Mouse (Mus musculus) liver, embryonic 14.5 days (tissue): ENCODE data around the gene Efhc1. TPM values are rescaled to one million over a fixed set of nuclear protein-coding genes. Genes with fewer than 3 reads are reported as not detected.

Source experiments
- ATAC-seq: fragments of 200-750 bp; cut with Nextera tagmentation; 2 replicates; pipeline ENCODE4 v1.8.0; 2017; ENCODE audit warnings: moderate number of reproducible peaks, mild to moderate bottlenecking, moderate library complexity; ENCODE audit not compliant: insufficient read depth
- DNase-seq, 3 experiments: peaks; one replicate each; pipeline ENCODE4 v3.0.0-alpha.2; 2012 to 2013; ENCODE audit warnings: low read depth in 3 of 3, low spot score in 3 of 3
- H3K27ac ChIP-seq: fragments of 300-500 bp; sonication (generic); 2 replicates; pipeline ENCODE4 v1.5.1; 2014; ENCODE audit warnings: moderate library complexity, mild to moderate bottlenecking, control low read depth, inconsistent platforms
- H3K27me3 ChIP-seq: fragments of 300-500 bp; sonication (generic); 2 replicates; pipeline ENCODE4 v1.6.1; 2014; ENCODE audit warnings: mild to moderate bottlenecking, low read length, moderate library complexity; ENCODE audit not compliant: control insufficient read depth, insufficient read depth
- H3K36me3 ChIP-seq: fragments of 300-500 bp; sonication (generic); replicated peaks from 2 replicates; pipeline ENCODE4 v1.6.1; 2014; ENCODE audit warnings: low read depth; ENCODE audit not compliant: control insufficient read depth, insufficient read depth
- H3K4me1 ChIP-seq, 2 experiments: fragments of 200-500 bp in 1 of 2; fragments of 300-500 bp in 1 of 2; sonication (generic) in 1 of 2; replicated peaks; 2 replicates each; pipeline ENCODE4 v1.6.1; 2012 to 2014; ENCODE audit warnings: antibody characterized with exemption in 1 of 2, inconsistent platforms in 1 of 2, low read length in 1 of 2; ENCODE audit not compliant: control insufficient read depth in 2 of 2, insufficient read depth in 2 of 2
- H3K4me2 ChIP-seq: fragments of 300-500 bp; sonication (generic); 2 replicates; pipeline ENCODE4 v1.6.1; 2014; ENCODE audit warnings: low read depth, mild to moderate bottlenecking, control low read depth, moderate library complexity
- H3K4me3 ChIP-seq, 2 experiments: fragments of 200-500 bp in 1 of 2; fragments of 300-500 bp in 1 of 2; sonication (generic) in 1 of 2; 2 replicates each; pipeline ENCODE4 v1.5.1; 2012 to 2014; ENCODE audit warnings: low read depth in 2 of 2, low read length in 2 of 2, mild to moderate bottlenecking in 2 of 2, control low read depth in 1 of 2, inconsistent platforms in 1 of 2, moderate library complexity in 1 of 2; ENCODE audit not compliant: insufficient read depth in 1 of 2
- H3K9ac ChIP-seq: fragments of 300-500 bp; sonication (generic); replicated peaks from 2 replicates; pipeline ENCODE4 v1.6.1; 2014; ENCODE audit warnings: mild to moderate bottlenecking, control low read depth, moderate library complexity
- H3K9me3 ChIP-seq: fragments of 300-500 bp; sonication (generic); 2 replicates; pipeline ENCODE4 v1.6.1; 2016; ENCODE audit warnings: low read length, mixed read lengths; ENCODE audit not compliant: control insufficient read depth
- CTCF ChIP-seq: IDR thresholded peaks from 2 replicates; pipeline ENCODE4 v1.5.1; 2016; ENCODE audit warnings: antibody characterized with exemption, low read depth, control low read depth
- EP300 ChIP-seq: IDR thresholded peaks from 2 replicates; pipeline ENCODE4 v1.6.1; 2016; ENCODE audit warnings: antibody characterized with exemption, low read depth
- WGBS: fragments of 180-500 bp; shearing (Covaris S2); extraction: QIAGEN DNeasy Blood & Tissue Kit; methylation state at CpG from one replicate; pipeline ENCODE4 v1.1.7; 2014; ENCODE audit not compliant: insufficient replicate concordance; 5-methylcytosine and 5-hydroxymethylcytosine counted together
- polyA plus RNA-seq, 2 experiments: library from polyadenylated mRNA; depleted of rRNA in 1 of 2; stranded (reverse) in 1 of 2; unstranded in 1 of 2; fragments of >200 nt; fragmentation: Nextera tagmentation in 1 of 2; extraction: Ambion mirVana in 1 of 2; gene quantifications; 2 replicates each; pipeline versions ENCODE4 v1.2.1 to v1.2.3; 2012 to 2014

The Efhc1 gene
- polyA plus RNA-seq, 2 experiments: 0.21 to 0.32 TPM

- ATAC-seq (no peak), DNase-seq (no peak)
- no peak overlapping the region for H3K27ac ChIP-seq
- H3K4me2 ChIP-seq: no peak overlapping the region
- H3K9ac ChIP-seq: no peak overlapping the region
- WGBS: 48% methylated on average over 2 of the region's 2 CpGs
- no peaks in the 10 kb centered on the region for H3K27me3 ChIP-seq
- H3K4me1 ChIP-seq: no peaks in the 10 kb centered on the region
- H3K36me3 ChIP-seq: no peaks in the 10 kb centered on the region
- no peak overlapping the region for H3K4me3 ChIP-seq
- H3K9me3 ChIP-seq: no peaks in the 10 kb centered on the region
- no peak for TF ChIP-seq CTCF
- no peak for TF ChIP-seq EP300
Measured at GRCm38 (mm10) chr1:20984103-20984502, 32.7 kb downstream of the Efhc1 start.

GRCm38 (mm10) chr1:20984582-20984981 lies 33.2 kb downstream of the Efhc1 start:
- H3K27me3 ChIP-seq: no peaks in the 10 kb centered on the region
- no peak overlapping the region for H3K4me3 ChIP-seq
- 41% methylated on average over 4 of the region's 4 CpGs for WGBS
- ATAC-seq: no peak
- TF ChIP-seq CTCF (no peak), EP300 (no peak)
- H3K27ac ChIP-seq: no peak overlapping the region
- no peaks in the 10 kb centered on the region for H3K9me3 ChIP-seq
- no peak overlapping the region for H3K9ac ChIP-seq
- H3K4me2 ChIP-seq: no peak overlapping the region
- H3K36me3 ChIP-seq: no peaks in the 10 kb centered on the region
- DNase-seq: no peak
- H3K4me1 ChIP-seq: no peaks in the 10 kb centered on the region

GRCm38 (mm10) chr1:20986378-20987056 lies 35.1 kb downstream of the Efhc1 start:
- H3K4me3 ChIP-seq: no peak overlapping the region
- DNase-seq: no peak
- no peak overlapping the region for H3K9ac ChIP-seq
- H3K27ac ChIP-seq: no peak overlapping the region
- WGBS: 33% methylated on average over 10 of the region's 10 CpGs
- ATAC-seq: no peak
- H3K4me1 ChIP-seq: no peaks in the 10 kb centered on the region
- no peak overlapping the region for H3K4me2 ChIP-seq
- H3K9me3 ChIP-seq: no peaks in the 10 kb centered on the region
- TF ChIP-seq EP300 (no peak), CTCF (no peak)
- H3K27me3 ChIP-seq: no peaks in the 10 kb centered on the region
- no peaks in the 10 kb centered on the region for H3K36me3 ChIP-seq

- H3K9me3 ChIP-seq: no peaks in the 10 kb centered on the region
- ATAC-seq (no peak), DNase-seq (no peak)
- H3K4me2 ChIP-seq: no peak overlapping the region
- no peak for TF ChIP-seq CTCF
- TF ChIP-seq EP300: no peak
- H3K27ac ChIP-seq: no peak overlapping the region
- H3K4me3 ChIP-seq: no peak overlapping the region
- H3K9ac ChIP-seq: no peak overlapping the region
- peaks cover 0 to 4% of the 10 kb centered on the region in 2 experiments; a peak in 2 of 4 replicates for H3K4me1 ChIP-seq
- H3K36me3 ChIP-seq: no peaks in the 10 kb centered on the region
- WGBS: 53% methylated on average over 11 of the region's 11 CpGs
- no peaks in the 10 kb centered on the region for H3K27me3 ChIP-seq
Measured at GRCm38 (mm10) chr1:20989461-20990083, 38.1 kb downstream of the Efhc1 start.

- H3K27me3 ChIP-seq: no peaks in the 10 kb centered on the region
- H3K4me2 ChIP-seq: no peak overlapping the region
- H3K9ac ChIP-seq: no peak overlapping the region
- 27% methylated on average over 3 of the region's 3 CpGs for WGBS
- TF ChIP-seq CTCF (no peak), EP300 (no peak)
- no peak overlapping the region for H3K27ac ChIP-seq
- ATAC-seq: no peak
- H3K9me3 ChIP-seq: no peaks in the 10 kb centered on the region
- H3K4me3 ChIP-seq: no peak overlapping the region
- no peaks in the 10 kb centered on the region for H3K36me3 ChIP-seq
- DNase-seq: no peak
- peaks cover 0 to 11% of the 10 kb centered on the region in 2 experiments; a peak in 2 of 4 replicates for H3K4me1 ChIP-seq
Measured at GRCm38 (mm10) chr1:20993690-20994089, 42.3 kb downstream of the Efhc1 start.
